Mouse (Mus musculus) testis, adult 2 months (tissue): ENCODE measurements around the gene Olfml2b. TPM values are rescaled to one million over a fixed set of nuclear protein-coding genes. Genes with fewer than 3 reads are reported as not detected.

Experiments
- H3K27ac ChIP-seq: fragments of 200-500 bp; 2 replicates; pipeline ENCODE4 v1.5.1; 2012; ENCODE audit warnings: low read depth, low read length; ENCODE audit not compliant: control insufficient read depth, insufficient read depth
- H3K27me3 ChIP-seq: fragments of 200-500 bp; 2 replicates; pipeline ENCODE4 v1.6.1; 2012; ENCODE audit warnings: mild to moderate bottlenecking, low read length, moderate library complexity; ENCODE audit not compliant: control insufficient read depth, insufficient read depth
- H3K36me3 ChIP-seq: fragments of 200-500 bp; 2 replicates; pipeline ENCODE4 v1.6.1; 2012; ENCODE audit warnings: mild to moderate bottlenecking, low read length; ENCODE audit not compliant: control insufficient read depth, insufficient read depth
- H3K4me1 ChIP-seq: fragments of 200-500 bp; 2 replicates; pipeline ENCODE4 v1.6.1; 2012; ENCODE audit warnings: low read length; ENCODE audit not compliant: control insufficient read depth, insufficient read depth
- H3K4me3 ChIP-seq: fragments of 200-500 bp; 2 replicates; pipeline ENCODE4 v1.5.1; 2012; ENCODE audit warnings: low read depth, mild to moderate bottlenecking, low read length, moderate library complexity, mixed read lengths; ENCODE audit not compliant: control insufficient read depth
- CTCF ChIP-seq: fragments of 200-500 bp; IDR thresholded peaks from 2 replicates; pipeline ENCODE4 v1.5.1; 2012; ENCODE audit warnings: low read depth, mild to moderate bottlenecking, inconsistent platforms, low read length, moderate library complexity; ENCODE audit not compliant: control insufficient read depth, insufficient read depth, insufficient replicate concordance
- POLR2A ChIP-seq: fragments of 200-500 bp; IDR thresholded peaks from 2 replicates; pipeline ENCODE4 v1.6.1; 2012; ENCODE audit warnings: low read depth, mild to moderate bottlenecking, inconsistent platforms, low read length, moderate library complexity; ENCODE audit not compliant: control insufficient read depth
- polyA plus RNA-seq: library from polyadenylated mRNA; depleted of rRNA; stranded (reverse); fragments of >200 nt; gene quantifications from 2 replicates; pipeline ENCODE4 v1.2.3, GENCODE M21; 2012

The Olfml2b gene
- polyA plus RNA-seq, 1 experiment, result 6.4 TPM

- TF ChIP-seq CTCF (no peak), POLR2A (no peak)
- Histone ChIP-seq H3K27me3 (no peaks in the 10 kb centered on the region), H3K36me3 (no peaks in the 10 kb centered on the region), H3K4me3 (no peak overlapping the region), H3K4me1 (no peaks in the 10 kb centered on the region), H3K27ac (peak overlapping the region; percentile 47; the same call in 1 of the 2 replicates)
Measured at GRCm38 (mm10) chr1:170647381-170647780, 3.0 kb downstream of the Olfml2b start.

DNA sequence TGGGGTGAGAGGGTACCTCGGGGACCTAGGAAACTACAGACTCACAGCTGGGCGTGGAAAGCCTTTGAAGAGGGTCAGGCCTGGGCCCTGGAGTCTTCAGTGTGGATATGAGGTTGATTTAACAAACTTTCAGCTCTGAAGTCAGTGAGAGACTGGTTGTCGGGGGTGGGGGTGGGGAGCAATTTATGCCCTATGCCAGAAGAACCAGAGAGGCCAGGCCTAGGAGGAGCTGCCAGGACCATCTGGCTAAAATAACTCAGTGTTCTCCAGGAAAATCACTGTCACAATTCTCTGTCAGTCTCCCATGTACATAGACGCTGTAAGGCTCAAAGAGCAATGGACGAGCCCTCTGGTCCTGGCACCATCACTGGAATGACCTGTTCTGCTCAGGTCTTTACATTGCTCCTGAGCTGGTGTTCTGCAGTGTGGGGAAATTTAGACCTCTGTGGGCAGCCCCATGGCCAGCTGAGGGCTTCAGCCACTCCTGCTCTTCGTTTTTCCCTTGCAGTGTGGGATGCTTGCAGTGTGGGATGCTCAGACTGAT is 3.7 kb downstream of the Olfml2b start:
- peak overlapping the region; percentile 47; the same call in 1 of the 2 replicates for H3K27ac ChIP-seq
- H3K4me1 ChIP-seq, result no peaks in the 10 kb centered on the region
- no peaks in the 10 kb centered on the region for H3K36me3 ChIP-seq
- no peaks in the 10 kb centered on the region for H3K27me3 ChIP-seq
- TF ChIP-seq CTCF, result no peak
- H3K4me3 ChIP-seq, result no peak overlapping the region

- peak overlapping the region; percentile 47 for H3K27ac ChIP-seq
- no peak for TF ChIP-seq CTCF
- TF ChIP-seq POLR2A, result no peak
- H3K27me3 ChIP-seq, result no peaks in the 10 kb centered on the region
- no peaks in the 10 kb centered on the region for H3K36me3 ChIP-seq
- H3K4me3 ChIP-seq, result no peak overlapping the region
- no peaks in the 10 kb centered on the region for H3K4me1 ChIP-seq
Measured at GRCm38 (mm10) chr1:170651046-170651723, 6.9 kb downstream of the Olfml2b start.

DNA sequence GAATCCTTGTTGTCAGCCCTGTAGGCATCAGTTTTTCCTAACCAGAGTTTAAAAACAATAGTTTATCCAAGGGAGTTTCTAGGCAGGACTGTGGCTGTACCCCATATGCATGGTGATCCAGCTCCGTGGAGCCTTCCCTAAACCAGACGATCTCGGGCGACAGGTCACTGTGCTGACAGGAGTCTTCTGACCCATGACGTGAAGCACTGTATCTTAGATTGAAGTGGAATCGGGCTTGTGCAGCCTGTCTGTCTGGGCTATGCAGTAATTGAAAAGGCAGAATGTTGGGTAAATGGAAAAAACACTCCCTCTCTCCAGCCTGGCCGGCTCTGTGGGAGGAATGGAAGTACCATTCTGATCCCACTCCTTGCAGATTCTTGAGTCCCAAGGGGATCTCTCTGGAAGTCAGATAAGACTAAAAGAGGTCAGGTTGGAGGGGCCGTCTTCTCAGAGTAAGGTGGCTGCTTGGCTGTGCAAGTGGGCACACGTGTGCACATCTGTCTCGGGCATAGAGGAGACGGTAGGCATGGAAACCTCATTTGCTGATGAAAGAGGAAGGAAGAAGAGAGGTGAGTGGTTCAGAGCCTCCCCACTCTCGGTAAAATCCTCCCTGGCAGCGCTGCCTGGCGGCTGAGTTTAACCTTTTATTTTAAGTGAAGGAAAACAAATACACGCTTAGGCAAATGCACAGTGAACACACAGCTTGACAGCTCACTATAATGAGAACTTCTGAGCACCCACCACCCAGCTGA is 7.8 kb downstream of the Olfml2b start:
- no peak for TF ChIP-seq POLR2A
- TF ChIP-seq CTCF, result no peak
- Histone ChIP-seq H3K4me3 (no peak overlapping the region), H3K36me3 (no peaks in the 10 kb centered on the region), H3K27ac (peak overlapping the region; percentile 43), H3K27me3 (no peaks in the 10 kb centered on the region), H3K4me1 (no peaks in the 10 kb centered on the region)

DNA sequence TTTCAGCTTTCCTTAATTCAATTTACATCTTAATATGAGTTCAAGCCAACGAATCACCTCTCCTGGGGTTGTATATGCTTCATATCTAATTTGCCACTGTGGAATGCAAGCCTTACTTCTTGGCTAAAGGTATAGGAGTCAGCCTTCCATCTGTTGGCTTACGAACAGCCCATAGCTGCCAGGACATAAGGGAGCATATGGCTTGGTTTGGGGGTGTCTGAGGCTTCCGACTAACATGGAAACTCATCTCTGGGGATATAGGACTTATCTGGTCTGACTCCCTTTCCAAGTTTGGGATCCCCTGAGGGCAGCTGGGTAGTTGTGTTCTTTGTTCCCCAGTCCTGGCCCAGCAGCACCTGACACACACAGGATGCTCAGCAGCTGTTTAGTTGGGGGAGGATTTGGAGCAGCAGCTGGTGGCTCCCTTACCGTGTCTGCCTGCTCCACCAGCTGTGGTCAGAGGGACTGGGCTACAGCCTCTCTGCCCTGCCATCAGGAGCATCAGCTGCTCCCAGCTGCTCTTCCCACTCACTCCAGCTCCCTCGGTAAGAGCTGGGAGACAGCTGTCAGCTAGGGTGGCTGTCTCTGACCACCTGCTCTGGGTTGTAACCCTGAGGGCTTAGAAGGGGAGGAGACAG is 11.1 kb downstream of the Olfml2b start:
- no peaks in the 10 kb centered on the region for H3K36me3 ChIP-seq
- TF ChIP-seq CTCF (no peak), POLR2A (no peak)
- H3K27ac ChIP-seq, result no peak overlapping the region
- no peak overlapping the region for H3K4me3 ChIP-seq
- H3K4me1 ChIP-seq, result peaks cover 2% of the 10 kb centered on the region; the same call in 1 of the 2 replicates
- no peaks in the 10 kb centered on the region for H3K27me3 ChIP-seq

GRCm38 (mm10) chr1:170656518-170657227 is 12.3 kb downstream of the Olfml2b start:
- no peak for TF ChIP-seq CTCF
- no peak for TF ChIP-seq POLR2A
- Histone ChIP-seq H3K36me3 (no peaks in the 10 kb centered on the region), H3K4me3 (no peak overlapping the region), H3K4me1 (peaks cover 2% of the 10 kb centered on the region; the same call in 1 of the 2 replicates), H3K27ac (no peak overlapping the region), H3K27me3 (no peaks in the 10 kb centered on the region)

- no peak overlapping the region for H3K27ac ChIP-seq
- H3K36me3 ChIP-seq, result no peaks in the 10 kb centered on the region
- H3K27me3 ChIP-seq, result no peaks in the 10 kb centered on the region
- peaks cover 2% of the 10 kb centered on the region; the same call in 1 of the 2 replicates for H3K4me1 ChIP-seq
- TF ChIP-seq POLR2A, result no peak
- H3K4me3 ChIP-seq, result no peak overlapping the region
Measured at GRCm38 (mm10) chr1:170657228-170657521, 12.8 kb downstream of the Olfml2b start.
